Mouse (Mus musculus) kidney, adult 2 months (tissue): ENCODE data around the gene Gm9837. TPM values are rescaled to one million over a fixed set of nuclear protein-coding genes. Genes with fewer than 3 reads are reported as not detected.

Source experiments
- DNase-seq: peaks from one replicate; pipeline ENCODE4 v3.0.0; 2021
- H3K27ac ChIP-seq: fragments of 200-500 bp; 2 replicates; pipeline ENCODE4 v1.5.1; 2012; ENCODE audit warnings: low read depth, low read length, control low read depth, inconsistent platforms; ENCODE audit not compliant: insufficient read depth
- H3K27me3 ChIP-seq: fragments of 200-500 bp; replicated peaks from 2 replicates; pipeline ENCODE4 v1.6.1; 2012; ENCODE audit warnings: mild to moderate bottlenecking, moderate library complexity, low read length, inconsistent platforms; ENCODE audit not compliant: control insufficient read depth, insufficient read depth
- H3K36me3 ChIP-seq: fragments of 200-500 bp; 2 replicates; pipeline ENCODE4 v1.6.1; 2012; ENCODE audit warnings: mild to moderate bottlenecking, moderate library complexity, low read length, inconsistent platforms; ENCODE audit not compliant: control insufficient read depth, insufficient read depth
- H3K4me1 ChIP-seq: fragments of 200-500 bp; 2 replicates; pipeline ENCODE4 v1.6.1; 2011; ENCODE audit warnings: low read length; ENCODE audit not compliant: control insufficient read depth, insufficient read depth
- H3K4me3 ChIP-seq: fragments of 200-500 bp; 2 replicates; pipeline ENCODE4 v1.5.1; 2011; ENCODE audit warnings: mild to moderate bottlenecking, low read depth, low read length, control low read depth; ENCODE audit not compliant: insufficient read depth
- CTCF ChIP-seq: fragments of 200-500 bp; conservative IDR thresholded peaks from 2 replicates; pipeline ENCODE4 v1.5.1; 2011; ENCODE audit warnings: low read depth, mild to moderate bottlenecking, control low read depth, low read length, moderate library complexity, mixed read lengths; ENCODE audit not compliant: insufficient read depth, insufficient read length
- POLR2A ChIP-seq: fragments of 200-500 bp; IDR thresholded peaks from one replicate; pipeline ENCODE4 v1.6.1; 2011; ENCODE audit warnings: low read depth, low read length, control low read depth
- WGBS: fragments of 180-500 bp; shearing (Covaris S2); methylation state at CpG from one replicate; pipeline ENCODE4 v1.1.7; 2018; 5-methylcytosine and 5-hydroxymethylcytosine counted together
- polyA plus RNA-seq: library from polyadenylated mRNA; depleted of rRNA; stranded (reverse); fragments of >200 nt; gene quantifications from 2 replicates; pipeline ENCODE4 v1.2.3, GENCODE M21; 2012

Gm9837 gene
- polyA plus RNA-seq, 1 experiment, result not detected

GRCm38 (mm10) chr11:53445562-53445961 is 24.7 kb downstream of the Gm9837 start:
- H3K4me1 ChIP-seq, result peaks cover 4% of the 10 kb centered on the region; the same call in 1 of the 2 replicates
- H3K36me3 ChIP-seq, result no peaks in the 10 kb centered on the region
- no peaks in the 10 kb centered on the region for H3K27me3 ChIP-seq
- DNase-seq, result no peak
- H3K4me3 ChIP-seq, result no peak overlapping the region
- TF ChIP-seq POLR2A, result no peak
- TF ChIP-seq CTCF, result no peak
- WGBS, result 86% methylated on average over 13 of the region's 13 CpGs
- H3K27ac ChIP-seq, result no peak overlapping the region

GRCm38 (mm10) chr11:53443861-53444260 is 26.4 kb downstream of the Gm9837 start:
- Histone ChIP-seq H3K27me3 (no peaks in the 10 kb centered on the region), H3K4me1 (no peaks in the 10 kb centered on the region), H3K36me3 (no peaks in the 10 kb centered on the region), H3K4me3 (no peak overlapping the region), H3K27ac (no peak overlapping the region)
- WGBS, result 25% methylated on average over 6 of the region's 6 CpGs
- DNase-seq, result peak; percentile 68
- TF ChIP-seq POLR2A (no peak), CTCF (peak; percentile 65)

- H3K36me3 ChIP-seq, result no peaks in the 10 kb centered on the region
- 32% methylated on average over 12 of the region's 12 CpGs for WGBS
- H3K4me1 ChIP-seq, result no peaks in the 10 kb centered on the region
- no peaks in the 10 kb centered on the region for H3K27me3 ChIP-seq
- H3K27ac ChIP-seq, result no peak overlapping the region
- TF ChIP-seq CTCF, result no peak
- TF ChIP-seq POLR2A, result no peak
- H3K4me3 ChIP-seq, result no peak overlapping the region
- DNase-seq, result no peak
Observed at GRCm38 (mm10) chr11:53441921-53442320, 28.4 kb downstream of the Gm9837 start.

GRCm38 (mm10) chr11:53436338-53436737 is 33.9 kb downstream of the Gm9837 start:
- Histone ChIP-seq H3K4me1 (peaks cover 3% of the 10 kb centered on the region; the same call in 1 of the 2 replicates), H3K36me3 (no peaks in the 10 kb centered on the region), H3K4me3 (no peak overlapping the region), H3K27me3 (no peaks in the 10 kb centered on the region), H3K27ac (no peak overlapping the region)
- no peak for DNase-seq
- 85% methylated on average over 6 of the region's 6 CpGs for WGBS
- TF ChIP-seq CTCF (no peak), POLR2A (no peak)

- DNase-seq, result no peak
Observed at GRCm38 (mm10) chr11:53435504-53435903, 34.8 kb downstream of the Gm9837 start.

GRCm38 (mm10) chr11:53433057-53433456 is 37.2 kb downstream of the Gm9837 start:
- no peak for TF ChIP-seq CTCF
- no peak overlapping the region for H3K27ac ChIP-seq
- DNase-seq, result no peak
- 67% methylated on average over 6 of the region's 6 CpGs for WGBS
- H3K27me3 ChIP-seq, result no peaks in the 10 kb centered on the region
- H3K36me3 ChIP-seq, result peaks cover 2% of the 10 kb centered on the region; the same call in 1 of the 2 replicates
- H3K4me3 ChIP-seq, result no peak overlapping the region
- H3K4me1 ChIP-seq, result peaks cover 15% of the 10 kb centered on the region

More at GRCm38 (mm10) chr11:53435504-53435903, 34.8 kb downstream of the Gm9837 start:
- 80% methylated on average over 8 of the region's 8 CpGs for WGBS
- H3K27me3 ChIP-seq, result no peaks in the 10 kb centered on the region
- H3K4me3 ChIP-seq, result no peak overlapping the region
- no peak overlapping the region for H3K27ac ChIP-seq
- peaks cover 5% of the 10 kb centered on the region; the same call in 1 of the 2 replicates for H3K4me1 ChIP-seq
- no peak for TF ChIP-seq POLR2A
- TF ChIP-seq CTCF, result no peak
- no peaks in the 10 kb centered on the region for H3K36me3 ChIP-seq

GRCm38 (mm10) chr11:53431347-53432056 is 38.8 kb downstream of the Gm9837 start:
- peak overlapping the region; percentile 39 for H3K4me3 ChIP-seq
- H3K27me3 ChIP-seq, result no peaks in the 10 kb centered on the region
- DNase-seq, result no peak
- TF ChIP-seq CTCF (no peak), POLR2A (no peak)
- peaks cover 15% of the 10 kb centered on the region for H3K4me1 ChIP-seq
- H3K36me3 ChIP-seq, result peaks cover 2% of the 10 kb centered on the region; the same call in 1 of the 2 replicates
- WGBS, result 9% methylated on average over 9 of the region's 9 CpGs
- H3K27ac ChIP-seq, result peak overlapping the region; percentile 49
